Mouse (Mus musculus) regulatory T cell (primary cell): ENCODE measurements around the gene Slco1a5.
"Not testable (repeated sequence)": the region's sequence is repeated elsewhere in the genome, so short reads cannot be mapped to it uniquely, and the experiment has no call there.

ENCODE experiments used
- in situ Hi-C: fragments of 300-600 bp; cut with MboI, MseI; formaldehyde crosslinking; loops from one replicate; pipeline ENCODE4 v1.15.1; 2025; ENCODE audit warnings: high pct_unique_total_duplicates

The Slco1a5 gene

GRCm38 (mm10) chr6:142322881-142323280 is at the start of gene Slco1a5:
Gene Slco1a5 (minus strand): TSS chr6:142322981.
- in situ Hi-C loops = no loop called here

- in situ Hi-C loops = no loop called here
These were observed 46.8 kb upstream of the Slco1a5 start for GRCm38 (mm10) chr6:142369568-142369967.

GRCm38 (mm10) chr6:142367565-142367964 is 44.8 kb upstream of the Slco1a5 start:
- in situ Hi-C loops = no loop called here

- in situ Hi-C loops = no loop called here
These were observed 43.8 kb upstream of the Slco1a5 start for GRCm38 (mm10) chr6:142366473-142367018.

- in situ Hi-C loops = no loop called here
These were observed 43.1 kb upstream of the Slco1a5 start for GRCm38 (mm10) chr6:142365742-142366472.

- in situ Hi-C loops = no loop called here
These were observed 40.3 kb upstream of the Slco1a5 start for GRCm38 (mm10) chr6:142363019-142363576.

- in situ Hi-C loops = no loop called here
These were observed 39.3 kb upstream of the Slco1a5 start for GRCm38 (mm10) chr6:142362036-142362435.

GRCm38 (mm10) chr6:142357106-142357505 is 34.3 kb upstream of the Slco1a5 start:
- in situ Hi-C loops = no loop called here

GRCm38 (mm10) chr6:142352099-142352498 is 29.3 kb upstream of the Slco1a5 start:
- in situ Hi-C loops = not testable (repeated sequence)

- in situ Hi-C loops = loop anchor here (5.0 kb wide), 1 partner anchor 40 kb away; the partner anchor contains the start of genes Golt1b and Recql
These were observed 24.9 kb upstream of the Slco1a5 start for GRCm38 (mm10) chr6:142347431-142348385.

- in situ Hi-C loops = loop anchor here (5.0 kb wide), 1 partner anchor 41 kb away; the partner anchor contains the start of genes Golt1b and Recql
These were observed 23.7 kb upstream of the Slco1a5 start for GRCm38 (mm10) chr6:142346181-142347110.

GRCm38 (mm10) chr6:142345440-142346038 is 22.8 kb upstream of the Slco1a5 start, which contains the start of gene Pyroxd1:
Gene Pyroxd1 (plus strand): TSS chr6:142345654.
- in situ Hi-C loops = loop anchor here (5.0 kb wide), 1 partner anchor 42 kb away; the partner anchor contains the start of genes Golt1b and Recql

GRCm38 (mm10) chr6:142343561-142343960 is 20.8 kb upstream of the Slco1a5 start:
- in situ Hi-C loops = no loop called here

GRCm38 (mm10) chr6:142339576-142339975 is 16.8 kb upstream of the Slco1a5 start:
- in situ Hi-C loops = no loop called here

- in situ Hi-C loops = no loop called here
These were observed 16.2 kb upstream of the Slco1a5 start for GRCm38 (mm10) chr6:142338961-142339360.

- in situ Hi-C loops = no loop called here
These were observed 6.4 kb upstream of the Slco1a5 start for GRCm38 (mm10) chr6:142329201-142329600.

- in situ Hi-C loops = no loop called here
These were observed 3.8 kb upstream of the Slco1a5 start for GRCm38 (mm10) chr6:142326598-142326997.

- in situ Hi-C loops = no loop called here
These were observed 5.7 kb downstream of the Slco1a5 start for GRCm38 (mm10) chr6:142317106-142317505.

- in situ Hi-C loops = no loop called here
These were observed 8.5 kb downstream of the Slco1a5 start for GRCm38 (mm10) chr6:142314285-142314684.

- in situ Hi-C loops = no loop called here
These were observed 17.7 kb downstream of the Slco1a5 start for GRCm38 (mm10) chr6:142305076-142305475.
